Mouse (Mus musculus) liver, postnatal 0 days (tissue): ENCODE data around the gene Camk1g. TPM values are rescaled to one million over a fixed set of nuclear protein-coding genes. Genes with fewer than 3 reads are reported as not detected.

Experiments
- ATAC-seq: fragments of 200-750 bp; cut with Nextera tagmentation; 2 replicates; pipeline ENCODE4 v1.8.0; 2017; ENCODE audit warnings: mild to moderate bottlenecking, moderate library complexity
- DNase-seq: peaks from one replicate; pipeline ENCODE4 v3.0.0-alpha.2; 2016
- H3K27ac ChIP-seq: fragments of 300-500 bp; sonication (generic); 2 replicates; pipeline ENCODE4 v1.5.1; 2014; ENCODE audit warnings: antibody characterized with exemption, moderate library complexity, mild to moderate bottlenecking, low read depth
- H3K27me3 ChIP-seq: fragments of 300-500 bp; sonication (generic); 2 replicates; pipeline ENCODE4 v1.6.1; 2014; ENCODE audit warnings: low read length, control low read depth, mixed read lengths; ENCODE audit not compliant: insufficient read depth
- H3K36me3 ChIP-seq: fragments of 300-500 bp; sonication (generic); replicated peaks from 2 replicates; pipeline ENCODE4 v1.6.1; 2014; ENCODE audit warnings: mild to moderate bottlenecking, control low read depth, low read length, moderate library complexity, mixed read lengths; ENCODE audit not compliant: insufficient read depth
- H3K4me1 ChIP-seq: fragments of 300-500 bp; sonication (generic); 2 replicates; pipeline ENCODE4 v1.6.1; 2014; ENCODE audit warnings: antibody characterized with exemption, mild to moderate bottlenecking, control low read depth; ENCODE audit not compliant: insufficient read depth
- H3K4me2 ChIP-seq: fragments of 300-500 bp; sonication (generic); 2 replicates; pipeline ENCODE4 v1.6.1; 2014; ENCODE audit warnings: low read depth, mild to moderate bottlenecking, low read length, moderate library complexity, mixed read lengths
- H3K4me3 ChIP-seq: fragments of 300-500 bp; sonication (generic); 2 replicates; pipeline ENCODE4 v1.5.1; 2014; ENCODE audit warnings: low read depth, low read length
- H3K9ac ChIP-seq: fragments of 300-500 bp; sonication (generic); replicated peaks from 2 replicates; pipeline ENCODE4 v1.6.1; 2014; ENCODE audit warnings: mild to moderate bottlenecking, moderate library complexity
- H3K9me3 ChIP-seq: fragments of 300-500 bp; sonication (generic); 2 replicates; pipeline ENCODE4 v1.6.1; 2016; ENCODE audit warnings: mild to moderate bottlenecking, control low read depth, low read length, mixed read lengths
- CTCF ChIP-seq: sonication (generic); IDR thresholded peaks from 2 replicates; pipeline ENCODE4 v1.5.1; 2016; ENCODE audit warnings: antibody characterized with exemption, low read depth
- EP300 ChIP-seq: IDR thresholded peaks from 2 replicates; pipeline ENCODE4 v1.6.1; 2016; ENCODE audit warnings: antibody characterized with exemption, low read depth, mild to moderate bottlenecking
- WGBS: fragments of 180-500 bp; shearing (Covaris S2); extraction: QIAGEN DNeasy Blood & Tissue Kit; methylation state at CpG from one replicate; pipeline ENCODE4 v1.1.7; 2014; ENCODE audit not compliant: insufficient replicate concordance; 5-methylcytosine and 5-hydroxymethylcytosine counted together
- polyA plus RNA-seq: library from polyadenylated mRNA; unstranded; fragments of >200 nt; fragmentation: Nextera tagmentation; extraction: Ambion mirVana; gene quantifications from 2 replicates; pipeline ENCODE4 v1.2.1, GENCODE M21; 2015

The Camk1g gene
- polyA plus RNA-seq, 1 experiment from 2014 or later: 0.15 TPM

GRCm38 (mm10) chr1:193406059-193406642 is 36.1 kb upstream of the Camk1g start:
- 83% methylated on average over 6 of the region's 6 CpGs for WGBS
- TF ChIP-seq EP300 (no peak), CTCF (no peak)
- Histone ChIP-seq H3K4me2 (no peak overlapping the region), H3K27me3 (no peaks in the 10 kb centered on the region), H3K9me3 (no peaks in the 10 kb centered on the region), H3K4me3 (no peak overlapping the region), H3K27ac (no peak overlapping the region), H3K9ac (no peak overlapping the region), H3K36me3 (no peaks in the 10 kb centered on the region), H3K4me1 (no peaks in the 10 kb centered on the region)
- DNase-seq (no peak), ATAC-seq (no peak)

DNA sequence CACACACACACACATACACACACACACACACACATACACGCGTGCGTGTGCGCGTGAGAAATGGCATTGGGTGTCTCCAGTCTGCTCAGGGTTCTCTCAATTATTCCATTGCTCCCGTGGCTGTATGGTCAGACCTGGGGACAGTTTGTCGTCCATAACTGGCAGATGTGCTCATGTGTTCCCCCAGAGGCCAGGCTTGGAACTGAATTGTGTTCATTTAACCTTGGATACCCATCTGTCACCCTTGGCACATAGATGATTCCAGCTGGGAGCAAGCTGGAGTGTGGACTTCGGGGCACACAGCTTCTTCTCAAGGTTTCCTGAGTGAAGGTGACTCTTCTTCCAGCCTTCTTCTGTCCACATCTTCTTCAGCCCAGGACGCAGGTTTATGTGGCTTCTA is 31.6 kb upstream of the Camk1g start:
- WGBS: 73% methylated on average over 9 of the region's 9 CpGs
- H3K4me2 ChIP-seq: no peak overlapping the region
- H3K9ac ChIP-seq: no peak overlapping the region
- DNase-seq (no peak), ATAC-seq (no peak)
- H3K4me1 ChIP-seq: peaks cover 4% of the 10 kb centered on the region; the same call in 1 of the 2 replicates
- H3K9me3 ChIP-seq: no peaks in the 10 kb centered on the region
- H3K4me3 ChIP-seq: no peak overlapping the region
- no peaks in the 10 kb centered on the region for H3K36me3 ChIP-seq
- no peaks in the 10 kb centered on the region for H3K27me3 ChIP-seq
- H3K27ac ChIP-seq: no peak overlapping the region
- TF ChIP-seq CTCF (peak; percentile 26; the same call in 1 of the 2 replicates), EP300 (no peak)

GRCm38 (mm10) chr1:193400348-193400747 is 30.2 kb upstream of the Camk1g start:
- H3K27ac ChIP-seq: no peak overlapping the region
- no peak overlapping the region for H3K9ac ChIP-seq
- H3K27me3 ChIP-seq: no peaks in the 10 kb centered on the region
- ATAC-seq (no peak), DNase-seq (no peak)
- H3K36me3 ChIP-seq: no peaks in the 10 kb centered on the region
- no peak for TF ChIP-seq CTCF
- no peak for TF ChIP-seq EP300
- H3K9me3 ChIP-seq: no peaks in the 10 kb centered on the region
- no peak overlapping the region for H3K4me3 ChIP-seq
- H3K4me1 ChIP-seq: peaks cover 4% of the 10 kb centered on the region; the same call in 1 of the 2 replicates
- no peak overlapping the region for H3K4me2 ChIP-seq
- 67% methylated on average over 1 of the region's 1 CpGs for WGBS

- Histone ChIP-seq H3K27me3 (no peaks in the 10 kb centered on the region), H3K4me2 (no peak overlapping the region), H3K36me3 (no peaks in the 10 kb centered on the region), H3K4me1 (peaks cover 4% of the 10 kb centered on the region; the same call in 1 of the 2 replicates), H3K27ac (no peak overlapping the region), H3K9me3 (no peaks in the 10 kb centered on the region), H3K9ac (no peak overlapping the region), H3K4me3 (no peak overlapping the region)
- peak; percentile 91 for ATAC-seq
- TF ChIP-seq CTCF: no peak
- TF ChIP-seq EP300: no peak
- DNase-seq: no peak
- 34% methylated on average over 2 of the region's 2 CpGs for WGBS
These were observed 28.8 kb upstream of the Camk1g start for GRCm38 (mm10) chr1:193398728-193399437.

DNA sequence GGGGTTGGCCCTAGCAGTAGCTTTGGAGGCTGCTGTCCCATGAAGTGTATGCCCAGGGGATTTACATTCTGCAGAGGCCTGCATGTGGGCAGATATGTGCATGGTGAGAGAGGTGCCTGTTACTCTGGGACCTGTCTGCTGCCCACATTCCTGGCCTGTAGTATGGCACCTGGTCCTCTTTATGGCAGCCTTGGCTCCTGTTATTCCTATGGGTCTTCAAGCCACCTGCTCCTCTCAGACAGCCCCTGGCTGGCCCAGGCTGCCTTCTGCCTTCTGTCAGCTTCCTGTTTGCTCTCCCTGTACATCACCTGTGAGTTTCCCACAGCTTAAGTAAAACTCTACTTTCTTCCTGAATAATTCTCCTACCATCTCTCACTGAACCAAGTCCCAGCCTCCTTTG is 27.0 kb upstream of the Camk1g start:
- Histone ChIP-seq H3K4me2 (no peak overlapping the region), H3K27ac (no peak overlapping the region), H3K9ac (no peak overlapping the region), H3K4me3 (no peak overlapping the region), H3K36me3 (no peaks in the 10 kb centered on the region), H3K9me3 (no peaks in the 10 kb centered on the region), H3K27me3 (no peaks in the 10 kb centered on the region), H3K4me1 (peaks cover 4% of the 10 kb centered on the region; the same call in 1 of the 2 replicates)
- DNase-seq (no peak), ATAC-seq (no peak)
- TF ChIP-seq EP300: no peak
- no peak for TF ChIP-seq CTCF

DNA sequence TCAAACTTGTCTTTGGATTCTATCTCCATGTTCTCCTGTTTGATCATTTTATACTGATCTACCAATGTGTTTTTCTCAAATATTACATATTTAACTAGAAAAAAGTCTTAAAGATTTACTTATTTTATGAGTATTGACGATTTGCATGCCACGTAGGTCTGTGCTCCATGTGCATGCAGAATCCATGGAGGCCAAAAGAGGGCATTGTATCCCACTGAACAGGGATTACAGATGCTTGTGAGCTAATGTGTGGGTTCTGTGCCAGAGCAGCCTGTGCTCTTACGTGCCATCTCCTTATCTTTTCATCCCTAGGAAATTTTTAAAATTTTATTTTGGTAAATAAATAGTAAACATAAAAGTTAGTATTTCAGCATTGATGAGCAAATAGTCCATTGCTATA is 22.2 kb upstream of the Camk1g start:
- H3K4me1 ChIP-seq: no peaks in the 10 kb centered on the region
- H3K9ac ChIP-seq: no peak overlapping the region
- no peak overlapping the region for H3K4me2 ChIP-seq
- DNase-seq (no peak), ATAC-seq (no peak)
- no peak overlapping the region for H3K27ac ChIP-seq
- WGBS: 75% methylated on average over 3 of the region's 3 CpGs
- H3K9me3 ChIP-seq: no peaks in the 10 kb centered on the region
- no peaks in the 10 kb centered on the region for H3K36me3 ChIP-seq
- H3K27me3 ChIP-seq: no peaks in the 10 kb centered on the region
- TF ChIP-seq EP300 (no peak), CTCF (0 out of 2 replicates have a peak, but pooled peaks have one; percentile 8)
- H3K4me3 ChIP-seq: no peak overlapping the region
